Mouse (Mus musculus) liver, embryonic 15.5 days (tissue): Measurements from ENCODE around the gene Pip4k2a. TPM values are rescaled to one million over a fixed set of nuclear protein-coding genes. Genes with fewer than 3 reads are reported as not detected.

Experiments
- ATAC-seq: fragments of 200-750 bp; cut with Nextera tagmentation; 2 replicates; pipeline ENCODE4 v1.8.0; 2017; ENCODE audit warnings: moderate number of reproducible peaks, mild to moderate bottlenecking, moderate library complexity; ENCODE audit not compliant: insufficient read depth
- H3K27ac ChIP-seq: fragments of 300-500 bp; sonication (generic); replicated peaks from 2 replicates; pipeline ENCODE4 v1.5.1; 2015; ENCODE audit warnings: mild to moderate bottlenecking, inconsistent platforms
- H3K27me3 ChIP-seq: fragments of 300-500 bp; sonication (generic); 2 replicates; pipeline ENCODE4 v1.6.1; 2015; ENCODE audit warnings: mild to moderate bottlenecking, inconsistent platforms
- H3K36me3 ChIP-seq: fragments of 300-500 bp; sonication (generic); replicated peaks from 2 replicates; pipeline ENCODE4 v1.6.1; 2015; ENCODE audit warnings: moderate library complexity, mild to moderate bottlenecking, inconsistent platforms
- H3K4me1 ChIP-seq: fragments of 300-500 bp; sonication (generic); replicated peaks from 2 replicates; pipeline ENCODE4 v1.6.1; 2015; ENCODE audit warnings: inconsistent platforms
- H3K4me2 ChIP-seq: fragments of 300-500 bp; sonication (generic); 2 replicates; pipeline ENCODE4 v1.6.1; 2015; ENCODE audit warnings: moderate library complexity, mild to moderate bottlenecking, inconsistent platforms
- H3K4me3 ChIP-seq: fragments of 300-500 bp; sonication (generic); replicated peaks from 2 replicates; pipeline ENCODE4 v1.5.1; 2015; ENCODE audit warnings: mild to moderate bottlenecking, inconsistent platforms
- H3K9ac ChIP-seq: fragments of 300-500 bp; sonication (generic); 2 replicates; pipeline ENCODE4 v1.6.1; 2015; ENCODE audit warnings: moderate library complexity, mild to moderate bottlenecking, inconsistent platforms
- H3K9me3 ChIP-seq: fragments of 300-500 bp; sonication (generic); replicated peaks from 2 replicates; pipeline ENCODE4 v1.6.1; 2016; ENCODE audit warnings: inconsistent platforms
- WGBS: fragments of 180-500 bp; shearing (Covaris S2); methylation state at CpG from one replicate; pipeline ENCODE4 v1.1.7; 2015; ENCODE audit warnings: mixed read lengths; ENCODE audit not compliant: insufficient replicate concordance; 5-methylcytosine and 5-hydroxymethylcytosine counted together
- polyA plus RNA-seq: library from polyadenylated mRNA; unstranded; fragments of >200 nt; fragmentation: Nextera tagmentation; extraction: Ambion mirVana; gene quantifications from 2 replicates; pipeline ENCODE4 v1.2.1, GENCODE M21; 2015

Pip4k2a gene
- polyA plus RNA-seq, 1 experiment from 2014 or later: 16.9 TPM

- H3K4me2 ChIP-seq: no peak overlapping the region
- H3K36me3 ChIP-seq: no peaks in the 10 kb centered on the region
- no peaks in the 10 kb centered on the region for H3K9me3 ChIP-seq
- H3K9ac ChIP-seq: no peak overlapping the region
- WGBS: 62% methylated on average over 2 of the region's 2 CpGs
- H3K27me3 ChIP-seq: no peaks in the 10 kb centered on the region
- ATAC-seq: no peak
- H3K27ac ChIP-seq: no peak overlapping the region
- no peak overlapping the region for H3K4me3 ChIP-seq
- peaks cover 74% of the 10 kb centered on the region for H3K4me1 ChIP-seq
Observed at GRCm38 (mm10) chr2:18914750-18915149, 83.2 kb downstream of the Pip4k2a start.

GRCm38 (mm10) chr2:18913642-18914041, 84.3 kb downstream of the Pip4k2a start:
- H3K4me1 ChIP-seq: peaks cover 72% of the 10 kb centered on the region
- 78% methylated on average over 3 of the region's 3 CpGs for WGBS

GRCm38 (mm10) chr2:18911251-18911934, 86.5 kb downstream of the Pip4k2a start:
- H3K9me3 ChIP-seq: no peaks in the 10 kb centered on the region
- H3K4me3 ChIP-seq: no peak overlapping the region
- peaks cover under 1% of the 10 kb centered on the region; the same call in 1 of the 2 replicates for H3K36me3 ChIP-seq
- no peak overlapping the region for H3K9ac ChIP-seq
- peaks cover 55% of the 10 kb centered on the region for H3K4me1 ChIP-seq
- H3K4me2 ChIP-seq: no peak overlapping the region
- no peaks in the 10 kb centered on the region for H3K27me3 ChIP-seq
- ATAC-seq: no peak
- H3K27ac ChIP-seq: no peak overlapping the region
- 80% methylated on average over 6 of the region's 6 CpGs for WGBS

More at GRCm38 (mm10) chr2:18913642-18914041, 84.3 kb downstream of the Pip4k2a start:
- Histone ChIP-seq H3K36me3 (no peaks in the 10 kb centered on the region), H3K27me3 (no peaks in the 10 kb centered on the region), H3K27ac (no peak overlapping the region), H3K9me3 (no peaks in the 10 kb centered on the region), H3K9ac (no peak overlapping the region), H3K4me2 (no peak overlapping the region), H3K4me3 (no peak overlapping the region)
- no peak for ATAC-seq

- Histone ChIP-seq H3K4me3 (no peak overlapping the region), H3K27me3 (no peaks in the 10 kb centered on the region), H3K4me1 (peaks cover 56% of the 10 kb centered on the region), H3K9ac (no peak overlapping the region), H3K27ac (no peak overlapping the region), H3K4me2 (no peak overlapping the region), H3K9me3 (no peaks in the 10 kb centered on the region), H3K36me3 (peaks cover 9% of the 10 kb centered on the region)
- ATAC-seq: no peak
- WGBS: 67% methylated on average over 6 of the region's 6 CpGs
Observed at GRCm38 (mm10) chr2:18910209-18910608, 87.7 kb downstream of the Pip4k2a start.

- WGBS: 80% methylated on average over 6 of the region's 6 CpGs
- no peaks in the 10 kb centered on the region for H3K9me3 ChIP-seq
Observed at GRCm38 (mm10) chr2:18909713-18910112, 88.2 kb downstream of the Pip4k2a start.

GRCm38 (mm10) chr2:18907269-18907668, 90.7 kb downstream of the Pip4k2a start:
- H3K9me3 ChIP-seq: no peaks in the 10 kb centered on the region
- no peaks in the 10 kb centered on the region for H3K27me3 ChIP-seq
- 85% methylated on average over 8 of the region's 8 CpGs for WGBS
- peaks cover 21% of the 10 kb centered on the region for H3K36me3 ChIP-seq
- no peak overlapping the region for H3K4me2 ChIP-seq
- H3K27ac ChIP-seq: no peak overlapping the region
- H3K4me3 ChIP-seq: no peak overlapping the region
- H3K9ac ChIP-seq: no peak overlapping the region
- no peak for ATAC-seq
- H3K4me1 ChIP-seq: peaks cover 39% of the 10 kb centered on the region

More at GRCm38 (mm10) chr2:18909713-18910112, 88.2 kb downstream of the Pip4k2a start:
- Histone ChIP-seq H3K4me1 (peaks cover 57% of the 10 kb centered on the region), H3K27me3 (no peaks in the 10 kb centered on the region), H3K9ac (no peak overlapping the region), H3K36me3 (peaks cover 14% of the 10 kb centered on the region), H3K27ac (no peak overlapping the region), H3K4me2 (no peak overlapping the region), H3K4me3 (no peak overlapping the region)
- ATAC-seq: no peak

- Histone ChIP-seq H3K9ac (no peak overlapping the region), H3K4me1 (peaks cover 37% of the 10 kb centered on the region), H3K36me3 (peaks cover 28% of the 10 kb centered on the region), H3K4me2 (no peak overlapping the region), H3K27ac (no peak overlapping the region), H3K4me3 (no peak overlapping the region), H3K27me3 (no peaks in the 10 kb centered on the region), H3K9me3 (no peaks in the 10 kb centered on the region)
- 78% methylated on average over 2 of the region's 2 CpGs for WGBS
- no peak for ATAC-seq
Observed at GRCm38 (mm10) chr2:18906421-18907084, 91.4 kb downstream of the Pip4k2a start.

- 64% methylated on average over 9 of the region's 9 CpGs for WGBS
Observed at GRCm38 (mm10) chr2:18903301-18904068, 94.4 kb downstream of the Pip4k2a start.

GRCm38 (mm10) chr2:18901133-18901532, 96.8 kb downstream of the Pip4k2a start:
- H3K9ac ChIP-seq: no peak overlapping the region
- 34% methylated on average over 4 of the region's 4 CpGs for WGBS
- H3K4me3 ChIP-seq: no peak overlapping the region
- peaks cover 33% of the 10 kb centered on the region for H3K36me3 ChIP-seq
- H3K27me3 ChIP-seq: no peaks in the 10 kb centered on the region
- no peaks in the 10 kb centered on the region for H3K9me3 ChIP-seq
- ATAC-seq: no peak
- no peak overlapping the region for H3K27ac ChIP-seq
- H3K4me2 ChIP-seq: no peak overlapping the region
- H3K4me1 ChIP-seq: peaks cover 43% of the 10 kb centered on the region

More at GRCm38 (mm10) chr2:18903301-18904068, 94.4 kb downstream of the Pip4k2a start:
- H3K9me3 ChIP-seq: no peaks in the 10 kb centered on the region
- H3K9ac ChIP-seq: no peak overlapping the region
- H3K4me1 ChIP-seq: peaks cover 30% of the 10 kb centered on the region
- H3K36me3 ChIP-seq: peaks cover 36% of the 10 kb centered on the region
- H3K27me3 ChIP-seq: no peaks in the 10 kb centered on the region
- ATAC-seq: no peak
- no peak overlapping the region for H3K4me2 ChIP-seq
- H3K4me3 ChIP-seq: no peak overlapping the region
- H3K27ac ChIP-seq: no peak overlapping the region

GRCm38 (mm10) chr2:18900635-18901034, 97.3 kb downstream of the Pip4k2a start:
- H3K36me3 ChIP-seq: peaks cover 28% of the 10 kb centered on the region
- WGBS: 86% methylated on average over 2 of the region's 2 CpGs
- no peak overlapping the region for H3K4me3 ChIP-seq

GRCm38 (mm10) chr2:18897742-18898256, 100.1 kb downstream of the Pip4k2a start:
- peak; percentile 49; the same call in 1 of the 2 replicates for ATAC-seq
- peaks cover 41% of the 10 kb centered on the region for H3K4me1 ChIP-seq
- peaks cover 14% of the 10 kb centered on the region for H3K36me3 ChIP-seq
- H3K9me3 ChIP-seq: no peaks in the 10 kb centered on the region
- H3K27ac ChIP-seq: peak overlapping the region; percentile 63
- WGBS: 10% methylated on average over 10 of the region's 10 CpGs
- no peak overlapping the region for H3K9ac ChIP-seq
- no peaks in the 10 kb centered on the region for H3K27me3 ChIP-seq
- peak overlapping the region; percentile 19; the same call in 1 of the 2 replicates for H3K4me2 ChIP-seq
- H3K4me3 ChIP-seq: no peak overlapping the region

More at GRCm38 (mm10) chr2:18900635-18901034, 97.3 kb downstream of the Pip4k2a start:
- no peaks in the 10 kb centered on the region for H3K27me3 ChIP-seq
- no peaks in the 10 kb centered on the region for H3K9me3 ChIP-seq
- H3K4me1 ChIP-seq: peaks cover 41% of the 10 kb centered on the region
- no peak for ATAC-seq
- H3K4me2 ChIP-seq: no peak overlapping the region
- H3K27ac ChIP-seq: no peak overlapping the region
- no peak overlapping the region for H3K9ac ChIP-seq
